Mouse (Mus musculus) spleen, postnatal 14 days (tissue): ENCODE data around the gene Zap70.
"Not testable (repeated sequence)": the region's sequence is repeated elsewhere in the genome, so short reads cannot be mapped to it uniquely, and the experiment has no call there.

Experiments used
- DNase-seq, 2 experiments: peaks; one replicate each; pipeline ENCODE4 v3.0.0; 2021 to 2022; ENCODE audit warnings: low spot score in 2 of 2

The Zap70 gene

DNA sequence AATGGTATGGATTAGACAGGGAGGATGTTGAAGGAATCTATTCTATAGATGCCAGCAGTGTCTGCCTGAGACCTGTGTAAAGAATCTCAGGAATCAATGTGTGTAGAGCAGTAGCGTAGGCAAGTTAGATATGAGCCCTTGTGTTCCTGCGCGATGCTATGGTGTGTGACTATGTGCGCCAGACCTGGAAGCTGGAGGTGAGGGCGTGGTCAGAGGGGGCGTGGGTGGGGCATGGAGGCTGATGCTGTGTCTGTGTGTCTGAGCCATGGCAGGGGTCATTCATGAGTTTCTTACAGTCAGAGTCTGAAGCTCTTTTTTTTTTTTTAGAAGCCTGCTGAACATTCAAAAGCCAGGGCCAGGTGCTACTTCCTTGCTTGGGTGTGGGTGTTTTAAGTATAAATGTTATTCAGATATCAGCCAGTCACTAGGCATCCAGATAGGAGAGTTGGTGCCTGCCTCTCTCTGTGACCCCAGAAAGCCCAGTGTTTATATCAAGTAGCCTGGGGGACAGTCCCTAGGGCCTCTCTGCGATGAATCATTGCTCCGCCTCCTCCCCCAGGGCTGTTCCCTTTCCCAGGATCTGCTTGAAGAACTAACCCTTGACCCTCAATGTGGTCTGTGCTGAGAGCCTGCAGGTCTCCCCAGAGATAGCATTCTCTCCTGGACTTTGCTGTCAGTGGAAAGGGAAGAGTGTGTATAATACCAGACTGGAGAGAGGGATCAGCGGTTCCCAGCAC lies 10.8 kb downstream of the Zap70 start:
- no peak for DNase-seq

DNA sequence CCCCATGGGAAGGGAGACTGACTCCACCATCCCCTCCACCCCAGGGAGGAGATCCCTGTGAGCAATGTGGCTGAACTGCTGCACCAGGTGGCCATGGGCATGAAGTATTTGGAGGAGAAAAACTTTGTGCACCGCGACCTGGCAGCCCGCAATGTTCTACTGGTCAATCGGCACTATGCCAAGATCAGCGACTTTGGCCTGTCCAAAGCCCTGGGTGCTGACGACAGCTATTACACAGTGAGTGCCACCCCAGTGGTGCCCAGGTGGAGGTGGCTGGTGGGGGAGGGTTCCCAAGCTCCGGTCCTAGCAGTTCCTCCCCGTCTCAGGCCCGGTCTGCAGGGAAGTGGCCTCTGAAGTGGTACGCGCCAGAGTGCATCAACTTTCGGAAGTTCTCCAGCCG lies 19.2 kb downstream of the Zap70 start:
- DNase-seq = no peak

DNA sequence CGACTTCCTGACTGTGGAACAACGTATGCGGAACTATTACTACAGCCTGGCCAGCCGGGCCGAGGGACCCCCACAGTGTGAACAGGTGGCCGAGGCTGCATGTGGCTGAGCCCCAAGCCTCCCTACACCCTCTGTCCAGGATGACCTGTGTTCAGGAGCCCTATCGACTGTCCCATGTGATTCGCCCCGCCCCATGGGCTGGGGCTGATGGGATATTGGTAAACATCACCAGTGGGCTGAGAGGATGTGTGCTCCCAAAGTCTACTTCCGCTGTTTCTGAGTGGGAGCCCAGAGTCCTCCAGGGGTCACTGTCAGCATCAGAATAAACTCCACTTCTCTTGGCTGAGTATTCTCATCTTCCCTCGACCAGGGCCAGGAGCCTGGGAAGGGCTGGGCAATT lies 20.9 kb downstream of the Zap70 start:
- no peak for DNase-seq

DNA sequence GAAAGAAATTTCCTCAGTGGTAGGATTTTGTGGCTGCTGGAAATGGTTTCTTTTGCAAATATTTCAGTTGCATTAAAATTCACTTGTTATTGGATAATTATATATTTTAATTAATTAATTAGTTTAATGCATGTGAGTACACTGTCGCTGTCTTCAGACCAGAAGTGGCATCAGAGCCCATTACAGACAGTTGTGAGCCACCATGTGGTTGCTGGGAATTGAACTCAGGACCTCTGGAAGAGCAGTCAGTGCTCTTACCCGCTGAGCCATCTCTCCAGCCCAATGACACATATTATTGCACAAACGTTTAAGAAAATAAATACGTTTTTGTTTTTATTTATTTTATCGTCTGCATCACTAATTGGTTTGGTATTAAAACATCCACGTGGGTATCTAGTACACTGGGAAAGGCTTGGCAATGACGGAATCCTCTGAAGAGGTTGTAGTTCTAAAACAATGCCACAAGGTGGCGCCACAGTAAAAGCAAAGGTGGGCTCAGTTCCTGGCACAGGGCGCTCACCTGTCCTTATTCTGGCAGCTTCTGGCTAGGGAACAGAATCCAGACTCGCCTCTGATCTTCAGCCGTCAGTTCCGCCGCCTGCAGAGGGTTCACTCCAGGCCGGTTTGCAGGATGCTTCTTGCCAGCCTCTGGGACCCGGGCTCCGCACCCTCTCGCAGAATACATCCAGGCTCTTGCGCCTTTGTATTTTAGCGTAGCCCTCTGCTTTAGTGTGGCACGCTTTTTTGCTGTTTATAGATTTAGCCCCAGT lies 23.0 kb downstream of the Zap70 start:
- peak; percentile 41 to 69 for DNase-seq

DNA sequence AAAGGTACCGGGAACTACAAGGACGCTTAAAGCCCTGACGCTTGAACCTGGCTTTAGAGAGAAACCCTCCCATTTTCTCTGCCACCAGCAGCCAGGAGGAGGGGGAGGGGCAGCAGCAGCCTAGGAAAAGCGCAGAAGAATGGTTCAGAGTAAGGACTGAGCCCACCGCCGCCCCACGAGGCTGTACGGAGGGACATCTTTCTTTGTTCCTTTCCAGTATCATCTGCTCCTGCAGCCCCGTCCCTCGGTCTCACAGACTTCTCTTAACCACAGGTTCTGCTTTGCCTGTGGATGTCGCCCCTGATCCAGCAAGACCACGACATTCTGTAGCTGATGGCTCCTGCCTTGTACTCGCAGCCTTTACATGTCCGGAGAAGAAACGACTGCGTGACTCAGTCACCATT lies 23.6 kb downstream of the Zap70 start:
- DNase-seq = peak in 1 of 2 experiments; percentile 4

DNA sequence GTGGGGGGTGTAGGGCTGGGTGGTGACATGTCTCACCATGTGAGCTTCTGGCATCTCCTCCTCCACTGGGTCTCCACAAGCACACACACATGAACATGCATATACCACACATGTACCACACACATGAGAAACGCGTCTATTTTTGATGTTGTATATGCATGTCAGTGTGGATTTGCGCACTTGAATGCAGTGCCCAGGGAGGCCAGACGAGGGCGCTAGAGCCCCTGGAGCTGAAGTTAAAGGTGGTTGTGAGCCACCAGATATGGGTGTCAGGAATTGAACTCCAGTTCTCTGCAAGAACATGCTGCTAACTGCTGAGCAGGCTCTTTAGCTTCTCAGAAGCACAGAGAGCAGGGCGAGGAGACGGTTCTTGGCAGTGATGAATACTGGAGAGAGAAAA lies 24.8 kb downstream of the Zap70 start:
- DNase-seq = peak in 1 of 2 experiments; percentile 7

DNA sequence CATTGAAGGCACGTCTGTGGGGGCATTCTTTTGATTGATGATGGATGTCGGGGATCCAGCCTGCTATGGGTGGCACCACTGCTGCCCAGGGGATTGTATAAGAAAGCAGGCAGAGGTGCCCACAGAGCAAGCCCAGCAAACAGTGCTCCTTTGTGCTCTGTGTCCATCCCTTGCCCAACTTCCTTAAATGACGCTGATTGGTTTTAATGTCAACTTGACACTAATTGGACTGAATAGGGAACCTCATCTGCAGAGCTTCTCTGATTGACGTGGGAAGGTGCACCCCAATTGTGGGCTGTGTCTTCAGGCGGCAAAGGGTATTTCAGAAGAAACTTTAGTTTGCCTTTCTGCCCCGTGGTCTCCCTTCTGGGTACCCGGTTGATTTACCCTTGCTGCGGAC lies 27.8 kb downstream of the Zap70 start:
- no peak for DNase-seq

DNA sequence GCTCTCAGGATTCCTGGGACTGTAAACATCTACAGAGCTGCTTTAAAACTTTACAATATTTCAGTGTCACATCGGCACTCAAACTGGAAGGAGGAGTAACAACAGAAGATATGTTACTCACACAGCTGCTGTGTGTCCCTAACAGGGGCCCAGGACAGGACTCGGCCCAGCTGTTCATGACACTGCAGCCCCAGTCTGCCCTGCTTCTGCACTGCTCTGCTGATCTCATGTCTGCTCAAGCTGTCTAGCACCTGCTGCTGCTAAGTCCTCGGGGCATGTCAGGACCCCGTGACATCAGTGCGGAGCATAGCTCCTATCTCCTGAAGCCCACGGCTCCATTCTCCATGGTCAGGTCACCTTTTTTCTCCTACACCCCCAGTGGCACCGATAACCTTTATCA lies 35.1 kb downstream of the Zap70 start:
- DNase-seq = no peak

DNA sequence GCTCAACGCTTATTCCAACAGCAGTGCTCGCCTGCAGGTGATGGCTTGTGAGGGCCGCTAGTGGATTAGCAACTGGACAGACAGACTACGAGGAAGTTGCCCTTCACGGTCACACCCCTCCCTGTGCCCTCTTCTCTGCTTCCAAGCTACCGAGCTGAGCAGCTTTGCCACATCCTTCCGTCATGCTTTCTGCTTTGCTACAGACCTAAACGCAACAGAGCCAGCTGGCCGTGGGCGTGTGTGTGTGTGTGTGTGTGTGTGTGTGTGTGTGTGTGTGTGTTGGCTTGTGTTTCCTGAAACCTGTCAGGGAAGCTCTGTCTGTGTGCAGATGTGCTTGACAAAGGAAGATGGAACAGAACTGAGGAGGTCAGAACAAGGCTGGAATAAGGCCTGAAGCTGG lies 35.9 kb downstream of the Zap70 start:
- DNase-seq = no peak

DNA sequence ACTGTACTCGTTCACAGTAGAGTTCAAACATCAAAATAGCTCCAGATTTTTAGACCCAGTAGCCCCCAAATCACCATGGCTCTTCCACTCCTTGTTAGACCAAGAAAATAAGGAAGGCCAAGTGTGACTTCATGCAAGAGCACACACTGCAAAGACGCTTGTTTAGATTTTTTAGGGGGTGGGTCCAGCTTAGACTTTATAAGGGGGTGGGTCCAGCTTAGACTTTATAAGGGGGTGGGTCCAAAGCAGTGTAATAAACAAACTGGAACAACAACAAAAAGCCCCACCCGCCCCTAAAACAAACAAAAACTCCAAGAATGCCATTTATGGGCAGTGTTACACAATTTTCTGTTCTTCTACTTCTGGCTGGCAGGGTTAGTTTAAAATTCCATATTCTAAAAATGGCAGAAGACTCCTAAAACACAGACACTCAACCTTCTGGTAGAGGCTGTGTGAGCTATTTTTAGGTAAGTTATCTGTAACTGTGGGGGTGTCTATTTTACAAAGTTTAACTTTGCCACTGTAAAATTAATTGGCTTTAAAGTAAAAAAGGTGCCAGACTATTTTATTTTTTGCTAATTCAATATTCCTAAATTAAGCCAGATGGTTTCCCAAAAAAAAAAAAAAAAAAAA lies 38.9 kb downstream of the Zap70 start:
- DNase-seq = no peak

DNA sequence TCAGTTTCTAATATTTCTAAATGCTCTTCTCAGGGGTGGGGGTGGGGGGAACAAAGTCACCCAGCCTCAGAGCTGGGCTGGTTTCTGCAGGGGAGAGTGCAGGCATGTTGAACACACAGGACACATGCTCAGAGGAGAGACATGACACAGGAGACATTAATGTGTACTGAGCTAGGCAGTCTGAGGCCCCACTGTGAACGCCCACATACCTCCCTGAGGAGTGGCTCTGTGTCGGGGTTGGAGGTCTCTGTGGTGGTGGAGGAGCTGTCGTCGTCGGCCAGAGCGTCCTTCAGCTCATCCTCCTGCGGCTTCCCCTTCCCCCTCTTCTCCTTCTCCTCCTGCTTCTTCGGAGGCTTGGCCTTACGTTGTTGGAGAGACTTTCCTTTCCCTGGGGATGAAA lies 42.7 kb downstream of the Zap70 start:
- no peak for DNase-seq

DNA sequence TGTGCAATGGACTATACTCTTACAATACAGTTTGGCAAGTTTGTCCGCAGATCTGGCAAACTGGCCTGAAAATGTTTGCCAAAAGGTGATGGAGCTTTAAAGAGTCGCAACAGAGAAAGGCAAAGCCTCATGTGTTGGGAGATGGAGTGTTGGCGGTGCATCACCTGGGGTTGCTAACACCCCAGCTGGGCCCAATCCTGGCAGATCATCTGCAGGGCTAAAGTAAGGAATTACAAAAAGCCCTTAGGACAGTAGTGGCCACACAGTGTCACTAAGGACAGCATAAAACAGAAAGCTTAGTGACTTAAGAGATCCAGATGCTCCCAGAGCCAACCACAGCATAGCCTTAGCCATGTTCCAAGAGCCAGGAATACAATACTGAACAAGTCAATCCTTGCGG lies 43.2 kb downstream of the Zap70 start:
- no peak for DNase-seq

DNA sequence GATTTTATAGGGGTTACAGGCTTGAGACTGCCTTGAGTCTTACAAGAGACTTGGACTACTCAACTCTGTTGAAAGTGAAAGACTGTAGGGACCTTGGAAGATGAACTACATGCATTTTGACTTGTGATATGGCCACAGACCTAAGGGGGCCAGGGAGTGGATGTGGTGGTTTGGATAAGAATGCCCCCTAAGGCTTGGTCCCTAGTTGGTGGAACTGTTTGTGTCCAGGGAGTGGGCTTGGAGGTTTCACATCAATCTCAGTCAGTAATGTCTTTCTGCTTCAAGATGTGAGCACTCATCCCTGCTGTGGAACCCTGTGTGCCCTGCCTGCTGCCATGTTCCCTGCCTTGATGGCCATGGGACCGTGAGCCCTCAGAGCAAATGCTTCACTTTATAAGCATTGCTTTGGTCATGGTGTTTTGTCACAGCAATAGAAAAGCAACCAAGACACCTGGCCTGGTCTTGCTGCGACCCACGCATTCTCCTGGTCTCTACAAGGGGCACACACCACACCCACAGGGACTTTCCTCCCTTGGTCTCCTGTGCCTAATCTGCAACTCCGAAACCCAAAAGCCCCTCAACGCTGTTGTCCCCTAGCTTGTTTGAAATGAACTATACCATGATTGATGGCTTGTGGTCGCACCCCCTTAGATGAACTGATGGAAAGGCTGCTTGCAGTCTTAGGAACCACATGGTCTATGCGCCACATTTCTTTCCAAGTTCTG lies 44.7 kb downstream of the Zap70 start:
- DNase-seq = no peak

DNA sequence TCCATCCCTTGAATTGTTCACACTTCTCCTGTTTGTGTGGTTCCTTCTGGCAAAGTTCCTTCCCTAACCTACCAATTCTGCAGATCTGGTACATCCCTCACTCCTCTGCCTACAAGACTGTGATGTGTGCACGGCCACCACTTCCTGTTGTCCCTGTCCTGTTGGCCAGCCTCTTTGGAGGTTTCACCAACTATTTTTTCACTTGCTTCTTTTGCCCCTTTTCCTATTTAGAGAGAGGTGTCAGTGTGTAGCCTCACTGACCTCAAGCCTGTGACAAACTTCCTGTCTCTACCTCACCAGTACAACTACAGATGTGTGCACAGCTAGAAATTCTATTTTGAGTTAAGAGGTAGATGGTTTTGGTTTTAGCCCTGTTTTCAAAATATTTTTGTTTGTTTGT lies 45.5 kb downstream of the Zap70 start:
- no peak for DNase-seq

DNA sequence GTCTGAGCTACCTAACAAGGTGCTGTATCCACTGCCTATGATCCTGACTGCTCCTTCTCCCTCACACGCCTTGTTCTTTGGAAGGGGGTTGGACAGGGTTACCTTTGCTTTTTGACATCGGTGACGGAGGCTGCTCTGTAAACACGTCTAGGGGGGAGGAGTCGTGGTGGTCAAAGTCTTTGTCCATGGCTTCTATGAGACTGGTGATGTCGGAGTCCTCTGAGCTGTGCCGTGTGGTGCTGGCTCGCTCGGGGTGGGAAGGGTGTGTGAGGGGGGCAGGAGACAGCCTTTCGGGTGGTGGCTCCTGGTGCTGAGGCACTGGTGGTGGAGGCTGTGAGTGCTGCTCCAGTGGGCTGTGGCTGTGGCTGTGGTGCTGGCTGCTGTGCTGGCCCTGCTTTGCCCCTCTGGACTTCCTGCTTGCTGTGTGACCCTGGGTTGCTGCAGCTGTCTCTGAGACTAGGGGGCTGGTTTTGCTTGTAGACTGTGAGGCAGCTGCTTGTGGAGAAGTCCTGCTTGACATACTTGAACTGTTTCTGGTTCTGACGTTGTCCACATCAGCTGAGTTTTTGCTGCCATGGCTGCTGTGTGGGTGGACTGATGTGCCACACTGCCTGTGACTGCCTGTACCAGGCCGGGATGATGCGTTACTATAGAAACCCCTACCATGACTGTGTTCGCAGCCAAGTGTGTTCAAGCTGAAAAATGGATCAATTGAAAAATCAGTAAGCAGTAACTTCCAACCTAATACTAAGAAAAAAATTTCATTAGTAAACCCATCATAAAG lies 46.4 kb downstream of the Zap70 start:
- no peak for DNase-seq

DNA sequence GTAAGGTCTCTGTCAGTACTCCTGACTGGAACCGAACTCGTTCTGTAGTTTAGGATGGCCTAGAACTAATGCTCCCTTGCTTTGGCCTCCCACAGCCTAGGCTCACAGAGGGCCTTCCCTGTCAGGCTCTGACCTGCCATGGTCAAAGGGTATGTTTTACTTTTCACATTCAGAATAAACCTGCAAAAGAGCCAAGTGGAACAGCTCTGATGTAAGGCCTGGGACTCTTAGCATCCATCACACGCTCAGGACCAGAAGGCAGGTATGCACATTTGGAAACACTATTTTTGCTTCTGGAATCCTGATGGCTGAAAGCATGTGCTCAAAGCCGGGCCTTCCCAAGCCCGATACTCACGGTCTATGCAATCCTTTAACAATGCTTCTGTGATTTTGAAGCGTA lies 50.2 kb downstream of the Zap70 start:
- DNase-seq = no peak

DNA sequence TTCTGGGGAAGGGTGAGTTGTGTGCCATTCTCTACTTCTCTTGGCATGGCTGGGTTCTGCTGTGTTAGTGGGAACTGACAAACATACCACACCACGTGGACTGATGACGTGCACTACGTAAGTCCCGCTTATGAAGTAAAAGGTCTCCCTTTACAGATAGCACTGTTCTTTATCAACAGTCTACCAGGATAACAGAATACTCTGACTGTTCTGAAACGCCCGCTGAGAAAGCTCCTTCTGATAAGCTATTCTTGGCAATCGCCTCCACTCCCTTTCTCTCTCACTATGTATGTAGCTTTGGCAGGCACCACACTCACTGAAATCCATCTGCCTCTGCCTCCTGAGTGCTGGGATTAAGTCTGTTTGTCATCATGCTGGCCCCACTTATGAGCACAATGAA lies 51.8 kb downstream of the Zap70 start:
- DNase-seq = no peak

DNA sequence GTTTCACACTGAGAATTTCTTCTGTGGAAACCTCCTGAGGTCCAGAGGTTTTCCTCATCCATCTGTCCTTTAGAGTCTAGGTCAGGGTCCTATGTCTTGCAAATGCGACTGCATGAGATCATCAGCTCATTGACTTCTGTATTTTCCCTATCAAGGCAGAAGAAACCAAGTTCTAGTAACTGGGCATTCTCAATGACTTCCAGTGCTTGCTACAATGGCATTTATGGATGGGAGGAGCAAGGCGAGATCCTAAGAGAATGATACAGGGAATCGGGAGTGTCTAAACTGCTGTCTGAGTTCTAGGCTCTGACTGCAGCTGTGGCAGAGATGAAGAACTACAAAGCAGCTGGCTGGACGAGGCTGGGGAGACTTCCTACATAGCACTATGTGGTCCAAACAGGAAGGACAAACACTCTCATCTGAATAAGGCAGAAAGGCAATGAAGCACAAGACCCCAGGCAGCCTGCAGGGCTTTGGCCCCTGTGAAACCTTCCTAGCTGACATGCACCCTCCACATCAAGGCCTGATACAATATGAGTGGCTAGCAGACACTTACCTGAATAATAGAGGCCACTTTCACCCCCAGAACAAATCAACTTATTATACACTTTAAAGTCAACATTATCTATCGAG lies 52.8 kb downstream of the Zap70 start:
- no peak for DNase-seq

DNA sequence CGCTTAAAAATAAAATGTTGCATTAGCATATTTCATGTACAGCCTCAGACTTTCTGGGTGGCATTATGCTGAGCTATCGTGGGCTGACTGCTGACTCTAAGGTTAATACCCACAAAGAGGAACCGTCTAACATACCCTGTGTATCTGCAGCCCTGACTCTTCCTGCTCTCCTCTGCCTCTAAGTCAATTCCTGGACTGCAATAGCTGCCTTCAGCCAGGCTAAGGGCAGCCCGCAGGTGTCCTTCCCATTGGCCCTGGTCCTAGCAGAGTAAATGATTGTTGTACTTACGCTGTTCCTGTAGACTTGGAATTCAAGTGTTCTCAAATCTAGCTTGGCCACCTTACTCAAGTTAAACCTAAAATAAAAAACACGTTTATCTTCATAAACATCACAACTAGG lies 53.6 kb downstream of the Zap70 start:
- no peak for DNase-seq

DNA sequence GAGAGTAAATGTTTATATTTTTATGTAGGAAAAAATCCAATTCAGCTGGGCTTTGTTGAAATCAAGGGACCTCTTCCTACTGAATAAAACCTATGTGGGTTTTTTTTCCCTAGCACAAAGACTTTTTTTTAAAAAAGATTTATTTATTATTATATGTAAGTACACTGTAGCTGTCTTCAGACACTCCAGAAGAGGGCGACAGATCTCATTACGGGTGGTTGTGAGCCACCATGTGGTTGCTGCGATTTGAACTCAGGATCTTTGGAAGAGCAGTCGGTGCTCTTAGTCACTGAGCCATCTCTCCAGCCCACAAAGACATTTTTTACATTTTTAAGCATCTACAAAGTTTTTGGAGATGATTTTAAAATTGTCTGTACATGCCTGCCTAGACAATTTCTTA lies 60.3 kb downstream of the Zap70 start:
- not testable (repeated sequence) for DNase-seq

DNA sequence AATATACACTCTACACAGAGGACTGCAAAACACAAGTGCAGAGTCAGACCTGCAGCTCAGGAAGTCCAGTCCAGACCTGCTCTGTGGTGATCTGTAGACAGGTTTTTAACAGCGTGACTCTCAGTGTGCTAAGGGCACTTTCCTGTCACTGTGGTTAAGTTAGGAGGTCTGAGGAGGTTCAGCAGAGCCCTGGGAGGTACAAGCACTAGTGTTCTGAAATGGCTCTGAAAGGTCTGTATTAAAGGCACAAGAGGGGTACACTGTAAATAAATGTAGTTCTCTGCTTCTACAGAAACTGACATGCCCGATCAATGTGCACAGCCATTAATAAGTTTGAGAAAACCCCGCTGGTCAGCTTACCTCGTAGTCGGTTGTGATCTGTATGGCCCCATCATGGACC lies 62.8 kb downstream of the Zap70 start:
- DNase-seq = no peak
